10 mouse cellular contexts compared by ENCODE assay signal in genomic region chr16:94420498-94420897, GRCm38 (mm10). TPM values are rescaled to one million over a fixed set of nuclear protein-coding genes. Genes with fewer than 3 reads are reported as not detected.
DNase-seq lines count a peak whose midpoint lies in the region; ATAC-seq and TF ChIP-seq lines count a peak whose summit lies in the region.
"Had no signal": no experiment of that assay in that cellular context is flagged by ENCODE, and none has a peak within 500 bp of the region (broad histone marks: within the 10 kb centered on the region; RNA-seq: fewer than 3 reads in every experiment).

No protein-coding gene starts in this region.

- H3K27ac ChIP-seq in layer of hippocampus, adult 2 months, result no peak overlapping the region
- H3K27ac ChIP-seq: embryonic facial prominence, embryonic 12.5 days; macrophage had no signal

- H3K4me3 ChIP-seq in layer of hippocampus, adult 2 months, result no peak overlapping the region
- H3K4me3 ChIP-seq in E14TG2a.4 (replicated peaks; ENCODE audit: low read length), result no peak overlapping the region
- H3K4me3 ChIP-seq: embryonic facial prominence, embryonic 12.5 days had no signal

- H3K27me3 ChIP-seq in E14TG2a.4 (ENCODE audit: insufficient read depth, low read length), result no peaks in the 10 kb centered on the region
- H3K27me3 ChIP-seq: embryonic facial prominence, embryonic 12.5 days had no signal

- no peak for DNase-seq in layer of hippocampus, adult 2 months (ENCODE audit: low spot score in 2 of 2)
- no peak for DNase-seq in layer of hippocampus, postnatal 10 days (ENCODE audit: low spot score in 2 of 2)
- peak; percentile 33 for DNase-seq in A20 (ENCODE audit: low read depth, low spot score)
- DNase-seq in induced T-regulatory cell, adult 2 months (ENCODE audit: low read depth), result peak; percentile 39
- no peak for DNase-seq in cerebellum, adult 18-20 months
- no peak for DNase-seq in embryo, embryonic 9.5 days (ENCODE audit: extremely low spot score)

- 0 out of 2 replicates have a peak, but pooled peaks cover 5% of the 10 kb centered on the region for H3K9me3 ChIP-seq in E14TG2a.4 (ENCODE audit: low read length)
- H3K9me3 ChIP-seq: embryonic facial prominence, embryonic 12.5 days had no signal

- H3K4me1 ChIP-seq in E14TG2a.4 (replicated peaks; ENCODE audit: low read depth, low read length), result no peaks in the 10 kb centered on the region
- H3K4me1 ChIP-seq: embryonic facial prominence, embryonic 12.5 days had no signal

- peaks cover 89% of the 10 kb centered on the region for H3K36me3 ChIP-seq in E14TG2a.4 (ENCODE audit: insufficient read depth, low read length)

- ATAC-seq in erythroblast, adult 5-6 weeks (replicated peaks; ENCODE audit: low FRiP score, poor library complexity, severe bottlenecking), result no peak

- TF ChIP-seq CTCF in layer of hippocampus, adult 2 months (conservative IDR thresholded peaks at IDR 0.05), result peak; percentile 64
- peak; percentile 76 for TF ChIP-seq CTCF in E14TG2a.4 (conservative IDR thresholded peaks at IDR 0.05; ENCODE audit: low read length)

RNA-seq across cellular contexts. Expression of gene Pigp, which starts 48.9 kb away (rescaled TPM):
- total RNA-seq in layer of hippocampus, adult 2 months (2021), result 10 to 100 TPM; 39.8 to 42.8 TPM
- total RNA-seq in layer of hippocampus, postnatal 10 days (2021), result 10 to 100 TPM; 42.8 to 55.0 TPM
- 11.1 and 14.2 TPM in 2 replicates for total RNA-seq in erythroblast, adult 5-6 weeks (2015; ENCODE audit: low replicate concordance)
- 5.0 TPM in 1 of 2 replicates, not detected in the other for total RNA-seq in erythroblast, adult 5-6 weeks (2017; ENCODE audit: low replicate concordance)

RNA-seq across cellular contexts. Expression of gene Ttc3, which starts 50.1 kb away (rescaled TPM):
- 100 to 1,000 TPM; 794 to 837 TPM for total RNA-seq in layer of hippocampus, adult 2 months (2021)
- 100 to 1,000 TPM; 751 to 808 TPM for total RNA-seq in layer of hippocampus, postnatal 10 days (2021)
- 11.9 and 13.6 TPM in 2 replicates for total RNA-seq in erythroblast, adult 5-6 weeks (2015; ENCODE audit: low replicate concordance)
- total RNA-seq in erythroblast, adult 5-6 weeks (2017; ENCODE audit: low replicate concordance), result 12.4 and 16.7 TPM in 2 replicates

Comparison
In these comparisons a context has a peak if more than half of its experiments do, and no peak if none do; other contexts are left out.
1. DNase-seq: peak in A20 (single experiment) and induced T-regulatory cell, adult 2 months (single experiment); none in layer of hippocampus, adult 2 months (0 of 2), layer of hippocampus, postnatal 10 days (0 of 2), cerebellum, adult 18-20 months (0 of 2) and embryo, embryonic 9.5 days (single experiment).
2. RNA of gene Ttc3, which starts 50.1 kb away (total RNA-seq): 794 to 837 TPM in layer of hippocampus, adult 2 months and 751 to 808 TPM in layer of hippocampus, postnatal 10 days; 11.9 to 16.7 TPM in erythroblast, adult 5-6 weeks; every median in the first group is over 10 times any median in the second.